In genomic region chr10:80461346-80461745, GRCm38 (mm10) we compare ENCODE assay signal across 28 mouse cellular contexts. TPM values are rescaled to one million over a fixed set of nuclear protein-coding genes. Genes with fewer than 3 reads are reported as not detected.
DNase-seq lines count a peak whose midpoint lies in the region; TF ChIP-seq lines count a peak whose summit lies in the region.
"Had no signal": no experiment of that assay in that cellular context is flagged by ENCODE, and none has a peak within 500 bp of the region (broad histone marks: within the 10 kb centered on the region; RNA-seq: fewer than 3 reads in every experiment).

No protein-coding gene starts in this region.

- H3K9me3 ChIP-seq in heart, embryonic 10.5 days: peaks cover 4% of the 10 kb centered on the region; the same call in 1 of the 2 replicates
- H3K9me3 ChIP-seq: embryonic facial prominence, embryonic 15.5 days; forebrain, embryonic 12.5 days; forebrain, embryonic 15.5 days; hindbrain, embryonic 13.5 days had no signal

- H3K4me1 ChIP-seq in heart, embryonic 10.5 days: peaks cover 31% of the 10 kb centered on the region

- 0 out of 2 replicates have a peak overlapping the region, but pooled peaks have one; percentile 10 for H3K27ac ChIP-seq in heart, embryonic 10.5 days
- H3K27ac ChIP-seq: embryonic facial prominence, embryonic 15.5 days; forebrain, embryonic 12.5 days; forebrain, embryonic 15.5 days; heart, adult 2 months; hindbrain, embryonic 13.5 days; hindbrain, postnatal 0 days had no signal

- WGBS in heart, embryonic 10.5 days: 68% methylated on average over 7 of the region's 7 CpGs

- peak overlapping the region; percentile 61 for H3K4me2 ChIP-seq in myocyte (ENCODE audit: low read depth)
- H3K4me2 ChIP-seq: embryonic facial prominence, embryonic 15.5 days; forebrain, embryonic 12.5 days; forebrain, embryonic 15.5 days; heart, embryonic 11.5 days; hindbrain, embryonic 13.5 days had no signal

- no peak for TF ChIP-seq POLR2A in myocyte (IDR thresholded peaks at IDR 0.05; ENCODE audit: insufficient read length, low read depth)

- no peak for DNase-seq in heart, embryonic 10.5 days (ENCODE audit: low spot score)
- no peak for DNase-seq in heart, adult 11 months
- DNase-seq in 3134 (ENCODE audit: extremely low read depth, insufficient read length, low spot score): peak; percentile 79
- peak; percentile 31 for DNase-seq in Muller cell, postnatal 12 days (ENCODE audit: inconsistent ontology term)
- DNase-seq in right cerebral cortex, postnatal 36 days (ENCODE audit: low spot score in 2 of 2): no peak
- DNase-seq in lung, adult 18-20 months: no peak
- DNase-seq: adrenal gland, adult 8-10 months; adrenal gland, postnatal 25 days; cerebellum, adult 11-12 months; cerebellum, adult 8-10 months; cerebellum, postnatal 10 days; cerebellum, postnatal 36 days; embryo, embryonic 11 days; gastrocnemius, postnatal 25 days; heart, adult 2 months had no signal

- H3K79me2 ChIP-seq in myocyte (ENCODE audit: control insufficient read depth, insufficient read depth): no peaks in the 10 kb centered on the region

- H3K4me3 ChIP-seq in heart, embryonic 10.5 days: no peak overlapping the region
- no peak overlapping the region for H3K4me3 ChIP-seq in myocyte
- H3K4me3 ChIP-seq: embryonic facial prominence, embryonic 15.5 days; forebrain, embryonic 12.5 days; forebrain, embryonic 15.5 days; heart, adult 2 months; hindbrain, embryonic 13.5 days had no signal

- H3K27me3 ChIP-seq in heart, embryonic 10.5 days (ENCODE audit: insufficient read depth, poor library complexity, severe bottlenecking): peaks cover 4% of the 10 kb centered on the region; the same call in 1 of the 2 replicates
- no peaks in the 10 kb centered on the region for H3K27me3 ChIP-seq in myocyte (ENCODE audit: control insufficient read depth, insufficient read depth, insufficient read length)

- H3K36me3 ChIP-seq in heart, embryonic 10.5 days: no peaks in the 10 kb centered on the region
- no peaks in the 10 kb centered on the region for H3K36me3 ChIP-seq in myocyte (ENCODE audit: control insufficient read depth, insufficient read depth)
- H3K36me3 ChIP-seq: embryonic facial prominence, embryonic 15.5 days; forebrain, embryonic 12.5 days; forebrain, embryonic 15.5 days; hindbrain, embryonic 13.5 days had no signal

- H3ac ChIP-seq in myocyte (ENCODE audit: control insufficient read depth, insufficient read length): no peak overlapping the region

TF ChIP-seq in myocyte, 11 proteins besides CTCF, POLR2A, EP300 and RAD21:
- TF ChIP-seq SRF (IDR thresholded peaks at IDR 0.05; ENCODE audit: control insufficient read depth, insufficient read length, low read depth): no peak
- TF ChIP-seq POLR2AphosphoS2 (IDR thresholded peaks at IDR 0.05; ENCODE audit: insufficient read length, low read depth): no peak
- no peak for TF ChIP-seq MYOD1 (IDR thresholded peaks at IDR 0.05; ENCODE audit: control insufficient read depth in 1 of 3, insufficient read length in 2 of 3, low read depth in 2 of 3)
- TF ChIP-seq MAX (IDR thresholded peaks at IDR 0.05; ENCODE audit: low read depth): no peak
- TF ChIP-seq REST (IDR thresholded peaks at IDR 0.05; ENCODE audit: insufficient read depth, insufficient read length): no peak
- no peak for TF ChIP-seq TCF12 (IDR thresholded peaks at IDR 0.05; ENCODE audit: insufficient read depth, poor library complexity, severe bottlenecking)
- TF ChIP-seq MYOG (IDR thresholded peaks at IDR 0.05; ENCODE audit: control insufficient read depth in 1 of 3, insufficient read depth in 1 of 3, insufficient read length in 2 of 3, low read depth in 2 of 3): no peak
- no peak for TF ChIP-seq CEBPB (IDR thresholded peaks at IDR 0.05; ENCODE audit: insufficient read depth, poor library complexity, severe bottlenecking)
- TF ChIP-seq TCF3 (IDR thresholded peaks at IDR 0.05; ENCODE audit: insufficient read length, low read depth): no peak

RNA-seq across cellular contexts. Expression of gene Tcf3, which starts 27.9 kb away (rescaled TPM):
- 80.6 and 140 TPM in 2 replicates for polyA plus RNA-seq in heart, embryonic 10.5 days (2016; fragmentation: Nextera tagmentation; extraction: Ambion mirVana)
- polyA plus RNA-seq in myocyte (2012; fragmentation: generic; extraction: Trizol): 67.5 TPM

RNA-seq across cellular contexts. Expression of gene Onecut3, which starts 33.3 kb away (rescaled TPM):
- polyA plus RNA-seq in heart, embryonic 10.5 days (2016; fragmentation: Nextera tagmentation; extraction: Ambion mirVana): 0.44 TPM in 1 of 2 replicates, not detected in the other
- not detected for polyA plus RNA-seq in myocyte (2012; fragmentation: generic; extraction: Trizol)
- polyA plus RNA-seq: activated CD4-positive, CD25-positive, alpha-beta regulatory T cell, adult 4 months; cortical plate, adult 2 months; embryonic facial prominence, embryonic 15.5 days; gonadal fat pad, adult 2 months; heart, embryonic 11.5 days; heart, embryonic 14.5 days; heart, postnatal 0 days; inflammation-experienced regulatory T-cells, adult 6 months had no signal

RNA-seq across cellular contexts. Expression of gene Uqcr11, which starts 54.7 kb away (rescaled TPM):
- 973 and 1,195 TPM in 2 replicates for polyA plus RNA-seq in heart, embryonic 10.5 days (2016; fragmentation: Nextera tagmentation; extraction: Ambion mirVana)
- polyA plus RNA-seq in myocyte (2012; fragmentation: generic; extraction: Trizol): 1,247 TPM

Comparison
In these comparisons a context has a peak if more than half of its experiments do, and no peak if none do; other contexts are left out.
1. DNase-seq: peak in 3134 (single experiment) and Muller cell, postnatal 12 days (single experiment); none in heart, embryonic 10.5 days (single experiment), heart, adult 11 months (single experiment), right cerebral cortex, postnatal 36 days (0 of 2) and lung, adult 18-20 months (0 of 2).